Mouse (Mus musculus): ENCODE results near the gene Noxo1.
"Not testable (repeated sequence)": the region's sequence is repeated elsewhere in the genome, so short reads cannot be mapped to it uniquely, and the experiment has no call there.

GRCm38 (mm10) chr17:24721383-24721955 is 25.4 kb downstream of the Noxo1 start:
- not testable (repeated sequence) for TF ChIP-seq CTCF (conservative IDR thresholded peaks at IDR 0.05; ENCODE audit: insufficient read depth, insufficient read length, low read depth, low read length); POLR2A (IDR thresholded peaks at IDR 0.05; ENCODE audit: low read depth, low read length)

Measured in kidney, adult 2 months (tissue).